Mouse (Mus musculus) neural tube, embryonic 13.5 days (tissue): ENCODE results near the gene Slmap. TPM values are rescaled to one million over a fixed set of nuclear protein-coding genes. Genes with fewer than 3 reads are reported as not detected.

Experiments used
- ATAC-seq: fragments of 200-750 bp; cut with Nextera tagmentation; 2 replicates; pipeline ENCODE4 v1.8.0; 2017; ENCODE audit warnings: low read depth, mild to moderate bottlenecking, moderate TSS enrichment, moderate library complexity
- H3K27ac ChIP-seq: fragments of 300-500 bp; sonication (generic); replicated peaks from 2 replicates; pipeline ENCODE4 v1.5.1; 2015; ENCODE audit warnings: moderate library complexity, mild to moderate bottlenecking, inconsistent platforms
- H3K27me3 ChIP-seq: fragments of 300-500 bp; sonication (generic); 2 replicates; pipeline ENCODE4 v1.6.1; 2015; ENCODE audit warnings: mild to moderate bottlenecking, inconsistent platforms
- H3K36me3 ChIP-seq: fragments of 300-500 bp; sonication (generic); 2 replicates; pipeline ENCODE4 v1.6.1; 2015; ENCODE audit warnings: mild to moderate bottlenecking, inconsistent platforms
- H3K4me1 ChIP-seq: fragments of 300-500 bp; sonication (generic); replicated peaks from 2 replicates; pipeline ENCODE4 v1.6.1; 2015; ENCODE audit warnings: inconsistent platforms
- H3K4me2 ChIP-seq: fragments of 300-500 bp; sonication (generic); 2 replicates; pipeline ENCODE4 v1.6.1; 2015; ENCODE audit warnings: inconsistent platforms, mild to moderate bottlenecking, moderate library complexity
- H3K4me3 ChIP-seq: fragments of 300-500 bp; sonication (generic); 2 replicates; pipeline ENCODE4 v1.5.1; 2015; ENCODE audit warnings: mild to moderate bottlenecking, inconsistent platforms
- H3K9ac ChIP-seq: fragments of 300-500 bp; sonication (generic); 2 replicates; pipeline ENCODE4 v1.6.1; 2015; ENCODE audit warnings: moderate library complexity, mild to moderate bottlenecking, inconsistent platforms
- H3K9me3 ChIP-seq: fragments of 300-500 bp; sonication (generic); 2 replicates; pipeline ENCODE4 v1.6.1; 2016; ENCODE audit warnings: inconsistent platforms
- WGBS: fragments of 180-500 bp; shearing (Covaris S2); methylation state at CpG from one replicate; pipeline ENCODE4 v1.1.7; 2015; 5-methylcytosine and 5-hydroxymethylcytosine counted together
- polyA plus RNA-seq: library from polyadenylated mRNA; unstranded; fragments of >200 nt; fragmentation: Nextera tagmentation; extraction: Ambion mirVana; gene quantifications from 2 replicates; pipeline ENCODE4 v1.2.1, GENCODE M21; 2015

Gene Slmap
- polyA plus RNA-seq, 1 experiment from 2014 or later: 14.7 TPM

- H3K9me3 ChIP-seq: no peaks in the 10 kb centered on the region
- H3K9ac ChIP-seq: no peak overlapping the region
- H3K4me3 ChIP-seq: no peak overlapping the region
- no peaks in the 10 kb centered on the region for H3K36me3 ChIP-seq
- H3K27me3 ChIP-seq: no peaks in the 10 kb centered on the region
- WGBS: 92% methylated on average over 2 of the region's 2 CpGs
- no peaks in the 10 kb centered on the region for H3K4me1 ChIP-seq
- ATAC-seq: no peak
- H3K4me2 ChIP-seq: no peak overlapping the region
- H3K27ac ChIP-seq: no peak overlapping the region
Observed at GRCm38 (mm10) chr14:26500136-26500933, 34.4 kb downstream of the Slmap start.

- Histone ChIP-seq H3K4me1 (peaks cover 4% of the 10 kb centered on the region; the same call in 1 of the 2 replicates), H3K27me3 (no peaks in the 10 kb centered on the region), H3K4me3 (no peak overlapping the region), H3K9ac (no peak overlapping the region), H3K27ac (no peak overlapping the region), H3K36me3 (no peaks in the 10 kb centered on the region), H3K4me2 (no peak overlapping the region), H3K9me3 (no peaks in the 10 kb centered on the region)
- ATAC-seq: no peak
- 86% methylated on average over 1 of the region's 1 CpGs for WGBS
Observed at GRCm38 (mm10) chr14:26495021-26495420, 39.7 kb downstream of the Slmap start.

DNA sequence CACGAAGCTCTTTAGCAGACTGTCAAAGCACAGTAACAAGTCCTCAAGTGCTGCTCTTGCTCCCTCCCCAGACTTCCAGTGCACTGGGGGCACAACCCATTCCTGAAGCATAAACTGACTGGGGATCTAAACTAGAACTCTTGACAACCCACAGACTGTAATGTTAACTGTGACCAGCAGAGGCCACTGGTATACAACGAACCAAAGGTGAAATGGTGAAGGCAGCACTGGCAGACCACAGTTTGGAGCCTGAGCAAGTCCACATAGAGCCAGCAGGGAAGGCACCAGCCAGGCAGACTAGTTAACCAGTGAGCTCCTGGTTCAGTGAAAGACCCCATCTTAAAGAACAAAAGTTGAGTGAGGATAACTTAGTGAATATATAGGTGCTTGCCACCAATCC lies 43.6 kb downstream of the Slmap start:
- no peak overlapping the region for H3K9ac ChIP-seq
- WGBS: 33% methylated on average over 2 of the region's 2 CpGs
- no peaks in the 10 kb centered on the region for H3K9me3 ChIP-seq
- no peaks in the 10 kb centered on the region for H3K27me3 ChIP-seq
- peaks cover 17% of the 10 kb centered on the region for H3K4me1 ChIP-seq
- no peak overlapping the region for H3K4me2 ChIP-seq
- ATAC-seq: peak; percentile 40; the same call in 1 of the 2 replicates
- no peak overlapping the region for H3K4me3 ChIP-seq
- no peaks in the 10 kb centered on the region for H3K36me3 ChIP-seq
- H3K27ac ChIP-seq: no peak overlapping the region

- H3K27me3 ChIP-seq: no peaks in the 10 kb centered on the region
- H3K4me2 ChIP-seq: no peak overlapping the region
- H3K9me3 ChIP-seq: no peaks in the 10 kb centered on the region
- peaks cover 17% of the 10 kb centered on the region for H3K4me1 ChIP-seq
- ATAC-seq: peak; percentile 34; the same call in 1 of the 2 replicates
- no peak overlapping the region for H3K4me3 ChIP-seq
- H3K36me3 ChIP-seq: no peaks in the 10 kb centered on the region
- WGBS: 53% methylated on average over 9 of the region's 9 CpGs
- no peak overlapping the region for H3K27ac ChIP-seq
- peak overlapping the region; percentile 19; the same call in 1 of the 2 replicates for H3K9ac ChIP-seq
Observed at GRCm38 (mm10) chr14:26488329-26489020, 46.3 kb downstream of the Slmap start.

GRCm38 (mm10) chr14:26486416-26487198 lies 48.1 kb downstream of the Slmap start:
- Histone ChIP-seq H3K4me1 (peaks cover 13% of the 10 kb centered on the region), H3K9ac (no peak overlapping the region), H3K27me3 (no peaks in the 10 kb centered on the region), H3K36me3 (no peaks in the 10 kb centered on the region), H3K4me3 (no peak overlapping the region), H3K27ac (no peak overlapping the region), H3K9me3 (no peaks in the 10 kb centered on the region), H3K4me2 (no peak overlapping the region)
- no peak for ATAC-seq
- WGBS: 53% methylated on average over 8 of the region's 8 CpGs

GRCm38 (mm10) chr14:26481457-26481856 lies 53.3 kb downstream of the Slmap start:
- Histone ChIP-seq H3K36me3 (no peaks in the 10 kb centered on the region), H3K4me1 (no peaks in the 10 kb centered on the region), H3K27ac (no peak overlapping the region), H3K9me3 (no peaks in the 10 kb centered on the region), H3K4me3 (no peak overlapping the region), H3K9ac (no peak overlapping the region), H3K4me2 (no peak overlapping the region), H3K27me3 (no peaks in the 10 kb centered on the region)
- no peak for ATAC-seq
- 100% methylated on average over 1 of the region's 1 CpGs for WGBS

DNA sequence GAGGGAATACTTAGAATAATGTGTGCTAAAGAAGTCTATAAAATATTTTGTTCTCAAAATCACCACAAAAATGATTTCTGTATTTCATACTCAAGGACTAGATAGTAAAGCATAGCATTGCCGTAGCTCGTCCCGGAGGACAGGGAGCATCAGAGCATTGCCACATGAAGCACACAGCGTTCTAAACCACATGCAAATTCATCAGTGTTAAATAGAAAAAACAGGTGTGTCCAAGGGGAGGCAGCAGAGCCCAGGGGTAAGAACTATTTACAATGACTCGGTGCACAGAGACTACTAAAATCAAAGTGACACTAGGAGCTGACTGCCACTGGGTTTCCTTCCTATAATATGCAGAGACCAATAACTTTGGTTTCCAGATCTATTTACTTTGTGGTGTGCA lies 57.0 kb downstream of the Slmap start:
- Histone ChIP-seq H3K4me2 (no peak overlapping the region), H3K9ac (no peak overlapping the region), H3K36me3 (no peaks in the 10 kb centered on the region), H3K27ac (no peak overlapping the region), H3K27me3 (no peaks in the 10 kb centered on the region), H3K4me1 (0 out of 2 replicates have a peak, but pooled peaks cover 4% of the 10 kb centered on the region), H3K4me3 (no peak overlapping the region), H3K9me3 (no peaks in the 10 kb centered on the region)
- 88% methylated on average over 5 of the region's 5 CpGs for WGBS
- ATAC-seq: no peak

- H3K4me1 ChIP-seq: 0 out of 2 replicates have a peak, but pooled peaks cover 4% of the 10 kb centered on the region
- H3K36me3 ChIP-seq: no peaks in the 10 kb centered on the region
- no peak overlapping the region for H3K4me3 ChIP-seq
- no peak overlapping the region for H3K4me2 ChIP-seq
- H3K9ac ChIP-seq: no peak overlapping the region
- H3K27ac ChIP-seq: no peak overlapping the region
- ATAC-seq: no peak
- WGBS: 88% methylated on average over 2 of the region's 2 CpGs
- H3K9me3 ChIP-seq: no peaks in the 10 kb centered on the region
- no peaks in the 10 kb centered on the region for H3K27me3 ChIP-seq
Observed at GRCm38 (mm10) chr14:26476391-26476790, 58.3 kb downstream of the Slmap start.

DNA sequence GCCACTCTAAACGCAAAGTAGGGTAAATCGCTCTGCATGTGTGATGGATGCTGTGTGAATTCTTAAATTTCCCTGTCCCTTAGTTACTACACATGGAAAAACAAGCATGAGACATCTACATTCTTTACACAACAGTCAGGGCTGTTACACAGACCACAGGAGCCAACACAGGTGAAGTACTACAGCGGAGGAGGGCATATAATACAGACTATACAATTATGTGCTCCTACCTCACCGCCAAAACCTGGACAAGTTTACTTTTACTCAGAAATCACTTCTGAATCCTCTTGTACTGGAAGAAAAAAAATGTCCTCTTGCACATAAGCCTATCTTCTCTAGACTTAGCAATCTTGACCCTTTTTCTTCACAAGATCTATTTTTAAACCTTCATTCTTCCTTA lies 66.8 kb downstream of the Slmap start:
- no peak overlapping the region for H3K4me3 ChIP-seq
- WGBS: 94% methylated on average over 4 of the region's 4 CpGs
- no peak for ATAC-seq

GRCm38 (mm10) chr14:26466544-26467125 lies 68.1 kb downstream of the Slmap start:
- Histone ChIP-seq H3K4me2 (no peak overlapping the region), H3K9me3 (no peaks in the 10 kb centered on the region), H3K27me3 (no peaks in the 10 kb centered on the region), H3K4me1 (no peaks in the 10 kb centered on the region), H3K9ac (no peak overlapping the region), H3K36me3 (peaks cover 13% of the 10 kb centered on the region), H3K4me3 (no peak overlapping the region), H3K27ac (no peak overlapping the region)
- 80% methylated on average over 5 of the region's 5 CpGs for WGBS
- no peak for ATAC-seq

More for the DNA sequence above, 66.8 kb downstream of the Slmap start:
- Histone ChIP-seq H3K9ac (no peak overlapping the region), H3K27ac (no peak overlapping the region), H3K4me2 (no peak overlapping the region), H3K36me3 (peaks cover 2% of the 10 kb centered on the region; the same call in 1 of the 2 replicates), H3K4me1 (no peaks in the 10 kb centered on the region), H3K27me3 (no peaks in the 10 kb centered on the region), H3K9me3 (no peaks in the 10 kb centered on the region)

DNA sequence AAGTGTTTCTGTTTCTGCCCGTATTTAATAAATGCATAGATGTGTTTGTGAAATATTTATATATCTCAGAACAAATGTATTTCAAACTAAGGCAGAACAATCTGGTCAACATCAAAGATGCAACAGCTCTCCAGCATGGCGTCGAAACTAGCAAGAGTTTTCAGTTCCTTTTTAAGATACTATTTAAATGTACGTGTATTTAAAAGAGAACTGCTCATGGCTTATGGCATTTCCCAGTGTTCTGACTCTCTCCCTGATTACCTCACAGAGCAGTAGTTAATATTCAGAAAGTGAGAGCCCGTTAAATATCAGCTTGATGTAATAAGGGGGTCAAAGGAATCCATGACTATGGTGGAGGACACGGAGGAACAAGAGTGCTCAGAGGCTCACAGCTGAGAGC lies 68.8 kb downstream of the Slmap start:
- H3K27me3 ChIP-seq: no peaks in the 10 kb centered on the region
- no peaks in the 10 kb centered on the region for H3K9me3 ChIP-seq
- no peak overlapping the region for H3K27ac ChIP-seq
- no peaks in the 10 kb centered on the region for H3K4me1 ChIP-seq
- no peak overlapping the region for H3K4me2 ChIP-seq
- no peak overlapping the region for H3K9ac ChIP-seq
- peaks cover 20% of the 10 kb centered on the region for H3K36me3 ChIP-seq
- no peak for ATAC-seq
- 82% methylated on average over 6 of the region's 6 CpGs for WGBS
- no peak overlapping the region for H3K4me3 ChIP-seq

DNA sequence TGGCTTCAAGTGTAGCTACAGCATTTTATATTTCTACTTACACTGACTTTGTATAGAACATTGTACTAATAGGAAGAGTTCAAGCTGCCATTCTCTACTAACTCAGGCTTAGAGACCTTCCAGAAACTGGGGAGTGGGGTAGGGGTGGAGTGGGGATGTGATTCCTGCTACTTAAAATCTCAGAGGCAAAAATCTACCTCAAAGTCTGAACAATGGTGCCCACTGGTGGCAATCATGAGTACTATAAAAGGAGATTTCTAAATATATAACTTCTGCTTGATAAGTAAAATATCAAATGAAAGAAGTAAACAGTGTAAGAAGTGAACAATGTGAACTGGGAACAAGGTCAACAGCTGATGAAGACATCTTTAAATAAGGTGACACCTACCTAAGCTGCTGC lies 75.2 kb downstream of the Slmap start:
- Histone ChIP-seq H3K27me3 (no peaks in the 10 kb centered on the region), H3K4me3 (no peak overlapping the region), H3K4me1 (no peaks in the 10 kb centered on the region), H3K9ac (no peak overlapping the region), H3K36me3 (peaks cover 31% of the 10 kb centered on the region), H3K9me3 (no peaks in the 10 kb centered on the region), H3K4me2 (no peak overlapping the region), H3K27ac (no peak overlapping the region)
- ATAC-seq: no peak
